Mouse (Mus musculus) lung, postnatal 0 days (tissue): ENCODE measurements around the gene Dnajb7. TPM values are rescaled to one million over a fixed set of nuclear protein-coding genes. Genes with fewer than 3 reads are reported as not detected.

Source experiments
- ATAC-seq: fragments of 200-750 bp; cut with Nextera tagmentation; 2 replicates; pipeline ENCODE4 v1.8.0; 2017; ENCODE audit warnings: moderate library complexity
- DNase-seq: peaks from one replicate; pipeline ENCODE4 v3.0.0-alpha.2; 2016; ENCODE audit warnings: low spot score
- H3K27ac ChIP-seq: fragments of 300-500 bp; sonication (generic); 2 replicates; pipeline ENCODE4 v1.5.1; 2014; ENCODE audit warnings: antibody characterized with exemption, mild to moderate bottlenecking, low read length, mixed read lengths
- H3K27me3 ChIP-seq: fragments of 300-500 bp; sonication (generic); replicated peaks from 2 replicates; pipeline ENCODE4 v1.6.1; 2014; ENCODE audit warnings: low read length, mixed read lengths; ENCODE audit not compliant: insufficient read depth
- H3K36me3 ChIP-seq: fragments of 300-500 bp; sonication (generic); 2 replicates; pipeline ENCODE4 v1.6.1; 2014; ENCODE audit warnings: low read length, mixed read lengths; ENCODE audit not compliant: insufficient read depth
- H3K4me1 ChIP-seq: fragments of 300-500 bp; sonication (generic); 2 replicates; pipeline ENCODE4 v1.6.1; 2014; ENCODE audit warnings: antibody characterized with exemption, low read depth, low read length, mixed read lengths; ENCODE audit not compliant: insufficient read depth
- H3K4me2 ChIP-seq: fragments of 300-500 bp; sonication (generic); replicated peaks from 2 replicates; pipeline ENCODE4 v1.6.1; 2014; ENCODE audit warnings: low read depth, mild to moderate bottlenecking, low read length, moderate library complexity, mixed read lengths
- H3K4me3 ChIP-seq: fragments of 300-500 bp; sonication (generic); 2 replicates; pipeline ENCODE4 v1.5.1; 2014; ENCODE audit warnings: low read depth, low read length
- H3K9ac ChIP-seq: fragments of 300-500 bp; sonication (generic); replicated peaks from 2 replicates; pipeline ENCODE4 v1.6.1; 2014; ENCODE audit warnings: low read depth, mild to moderate bottlenecking
- H3K9me3 ChIP-seq: fragments of 300-500 bp; sonication (generic); 2 replicates; pipeline ENCODE4 v1.6.1; 2016; ENCODE audit warnings: low read length, mixed read lengths
- CTCF ChIP-seq: IDR thresholded peaks from 2 replicates; pipeline ENCODE4 v1.5.1; 2016; ENCODE audit warnings: antibody characterized with exemption, mild to moderate bottlenecking
- EP300 ChIP-seq: IDR thresholded peaks from 2 replicates; pipeline ENCODE4 v1.6.1; 2016; ENCODE audit warnings: antibody characterized with exemption, mild to moderate bottlenecking, control low read depth
- WGBS: fragments of 180-500 bp; shearing (Covaris S2); extraction: QIAGEN DNeasy Blood & Tissue Kit; methylation state at CpG from one replicate; pipeline ENCODE4 v1.1.7; 2014; 5-methylcytosine and 5-hydroxymethylcytosine counted together
- polyA plus RNA-seq: library from polyadenylated mRNA; unstranded; fragments of >200 nt; fragmentation: Nextera tagmentation; extraction: Ambion mirVana; gene quantifications from 2 replicates; pipeline ENCODE4 v1.2.1, GENCODE M21; 2015

The Dnajb7 gene
- polyA plus RNA-seq, 1 experiment from 2014 or later = 0.53 TPM

GRCm38 (mm10) chr15:81374621-81375020, 33.5 kb downstream of the Dnajb7 start:
- Histone ChIP-seq H3K4me1 (no peaks in the 10 kb centered on the region), H3K36me3 (0 out of 2 replicates have a peak, but pooled peaks cover 18% of the 10 kb centered on the region)

GRCm38 (mm10) chr15:81370356-81370755, 37.7 kb downstream of the Dnajb7 start:
- Histone ChIP-seq H3K4me2 (no peak overlapping the region), H3K27me3 (no peaks in the 10 kb centered on the region), H3K4me1 (no peaks in the 10 kb centered on the region), H3K9me3 (no peaks in the 10 kb centered on the region), H3K4me3 (no peak overlapping the region), H3K27ac (no peak overlapping the region), H3K36me3 (peaks cover 39% of the 10 kb centered on the region; the same call in 1 of the 2 replicates), H3K9ac (no peak overlapping the region)
- WGBS = 56% methylated on average over 1 of the region's 1 CpGs
- ATAC-seq = no peak
- no peak for DNase-seq
- no peak for TF ChIP-seq CTCF
- no peak for TF ChIP-seq EP300

More at GRCm38 (mm10) chr15:81374621-81375020, 33.5 kb downstream of the Dnajb7 start:
- no peak for ATAC-seq
- Histone ChIP-seq H3K4me2 (no peak overlapping the region), H3K9me3 (no peaks in the 10 kb centered on the region), H3K4me3 (no peak overlapping the region), H3K27me3 (no peaks in the 10 kb centered on the region), H3K9ac (no peak overlapping the region), H3K27ac (no peak overlapping the region)
- DNase-seq = no peak
- no peak for TF ChIP-seq EP300
- no peak for TF ChIP-seq CTCF
- 84% methylated on average over 11 of the region's 11 CpGs for WGBS

GRCm38 (mm10) chr15:81368601-81369000, 39.5 kb downstream of the Dnajb7 start:
- no peak for DNase-seq
- WGBS = 93% methylated on average over 1 of the region's 1 CpGs
- Histone ChIP-seq H3K36me3 (peaks cover 43% of the 10 kb centered on the region; the same call in 1 of the 2 replicates), H3K4me1 (no peaks in the 10 kb centered on the region), H3K9me3 (no peaks in the 10 kb centered on the region), H3K27ac (no peak overlapping the region), H3K4me2 (no peak overlapping the region), H3K9ac (no peak overlapping the region), H3K4me3 (no peak overlapping the region), H3K27me3 (no peaks in the 10 kb centered on the region)
- no peak for ATAC-seq
- no peak for TF ChIP-seq CTCF
- TF ChIP-seq EP300 = no peak

- Histone ChIP-seq H3K9me3 (no peaks in the 10 kb centered on the region), H3K9ac (no peak overlapping the region), H3K27ac (no peak overlapping the region), H3K4me2 (no peak overlapping the region), H3K4me3 (no peak overlapping the region), H3K36me3 (peaks cover 39% of the 10 kb centered on the region; the same call in 1 of the 2 replicates), H3K27me3 (no peaks in the 10 kb centered on the region), H3K4me1 (0 out of 2 replicates have a peak, but pooled peaks cover 4% of the 10 kb centered on the region)
- TF ChIP-seq EP300 (no peak), CTCF (no peak)
- no peak for DNase-seq
- WGBS = 76% methylated on average over 4 of the region's 4 CpGs
- no peak for ATAC-seq
These were observed 41.9 kb downstream of the Dnajb7 start for GRCm38 (mm10) chr15:81366241-81366640.

- no peak for ATAC-seq
- no peak overlapping the region for H3K4me3 ChIP-seq
- H3K9ac ChIP-seq = no peak overlapping the region
- no peak overlapping the region for H3K4me2 ChIP-seq
- no peaks in the 10 kb centered on the region for H3K27me3 ChIP-seq
- no peak overlapping the region for H3K27ac ChIP-seq
- DNase-seq = no peak
- TF ChIP-seq CTCF = no peak
- TF ChIP-seq EP300 = no peak
- 80% methylated on average over 8 of the region's 8 CpGs for WGBS
- peaks cover 34% of the 10 kb centered on the region; the same call in 1 of the 2 replicates for H3K36me3 ChIP-seq
- H3K4me1 ChIP-seq = 0 out of 2 replicates have a peak, but pooled peaks cover 4% of the 10 kb centered on the region
- no peaks in the 10 kb centered on the region for H3K9me3 ChIP-seq
These were observed 42.9 kb downstream of the Dnajb7 start for GRCm38 (mm10) chr15:81365246-81365645.

- no peak for ATAC-seq
- Histone ChIP-seq H3K9me3 (no peaks in the 10 kb centered on the region), H3K27ac (no peak overlapping the region), H3K27me3 (no peaks in the 10 kb centered on the region), H3K4me1 (peaks cover 5% of the 10 kb centered on the region; the same call in 1 of the 2 replicates), H3K4me2 (no peak overlapping the region), H3K4me3 (no peak overlapping the region), H3K9ac (no peak overlapping the region), H3K36me3 (peaks cover 34% of the 10 kb centered on the region; the same call in 1 of the 2 replicates)
- no peak for TF ChIP-seq CTCF
- no peak for TF ChIP-seq EP300
- DNase-seq = no peak
- WGBS = 80% methylated on average over 1 of the region's 1 CpGs
These were observed 43.8 kb downstream of the Dnajb7 start for GRCm38 (mm10) chr15:81364271-81364670.

- no peak for DNase-seq
- Histone ChIP-seq H3K27me3 (no peaks in the 10 kb centered on the region), H3K27ac (no peak overlapping the region), H3K9ac (no peak overlapping the region), H3K9me3 (no peaks in the 10 kb centered on the region), H3K4me1 (peaks cover 9% of the 10 kb centered on the region; the same call in 1 of the 2 replicates), H3K4me3 (no peak overlapping the region), H3K4me2 (no peak overlapping the region), H3K36me3 (peaks cover 23% of the 10 kb centered on the region; the same call in 1 of the 2 replicates)
- TF ChIP-seq EP300 (no peak), CTCF (no peak)
- ATAC-seq = no peak
- 83% methylated on average over 1 of the region's 1 CpGs for WGBS
These were observed 45.6 kb downstream of the Dnajb7 start for GRCm38 (mm10) chr15:81362501-81362900.
